Mouse (Mus musculus): ENCODE measurements around the gene Tgif2.
"Not testable (repeated sequence)": the region's sequence is repeated elsewhere in the genome, so short reads cannot be mapped to it uniquely, and the experiment has no call there.

The Tgif2 gene

GRCm38 (mm10) chr2:156839319-156840191 lies at the start of gene Tgif2:
Tgif2 (plus strand) TSS chr2:156840007.
- peak; percentile 23 to 64 for DNase-seq (ENCODE audit: low spot score in 2 of 2)

- DNase-seq (ENCODE audit: low spot score in 2 of 2), result no peak
Measured at GRCm38 (mm10) chr2:156798516-156798915, 41.3 kb upstream of the Tgif2 start.

GRCm38 (mm10) chr2:156801045-156801444 lies 38.8 kb upstream of the Tgif2 start:
- DNase-seq (ENCODE audit: low spot score in 2 of 2), result no peak

GRCm38 (mm10) chr2:156802116-156802515 lies 37.7 kb upstream of the Tgif2 start:
- not testable (repeated sequence) for DNase-seq (ENCODE audit: low spot score in 2 of 2)

- DNase-seq (ENCODE audit: low spot score in 2 of 2), result no peak
Measured at GRCm38 (mm10) chr2:156803698-156804372, 36.0 kb upstream of the Tgif2 start.

- DNase-seq (ENCODE audit: low spot score in 2 of 2), result no peak
Measured at GRCm38 (mm10) chr2:156804589-156804988, 35.2 kb upstream of the Tgif2 start.

- no peak for DNase-seq (ENCODE audit: low spot score in 2 of 2)
Measured at GRCm38 (mm10) chr2:156806886-156807285, 32.9 kb upstream of the Tgif2 start.

GRCm38 (mm10) chr2:156809579-156809978 lies 30.2 kb upstream of the Tgif2 start:
- peak; percentile 35 to 66 for DNase-seq (ENCODE audit: low spot score in 2 of 2)

GRCm38 (mm10) chr2:156810716-156811115 lies 29.1 kb upstream of the Tgif2 start:
- DNase-seq (ENCODE audit: low spot score in 2 of 2), result no peak

GRCm38 (mm10) chr2:156811556-156811955 lies 28.3 kb upstream of the Tgif2 start:
- DNase-seq (ENCODE audit: low spot score in 2 of 2), result no peak

GRCm38 (mm10) chr2:156814344-156814801 lies 25.4 kb upstream of the Tgif2 start:
- DNase-seq (ENCODE audit: low spot score in 2 of 2), result no peak

GRCm38 (mm10) chr2:156814893-156815292 lies 24.9 kb upstream of the Tgif2 start:
- DNase-seq (ENCODE audit: low spot score in 2 of 2), result no peak

- DNase-seq (ENCODE audit: low spot score in 2 of 2), result no peak
Measured at GRCm38 (mm10) chr2:156815412-156815811, 24.4 kb upstream of the Tgif2 start.

GRCm38 (mm10) chr2:156816116-156816515 lies 23.7 kb upstream of the Tgif2 start:
- no peak for DNase-seq (ENCODE audit: low spot score in 2 of 2)

GRCm38 (mm10) chr2:156825128-156825527 lies 14.7 kb upstream of the Tgif2 start:
- not testable (repeated sequence) for DNase-seq (ENCODE audit: low spot score in 2 of 2)

GRCm38 (mm10) chr2:156834336-156834735 lies 5.5 kb upstream of the Tgif2 start:
- no peak for DNase-seq (ENCODE audit: low spot score in 2 of 2)

GRCm38 (mm10) chr2:156838839-156839238 lies 968 bp upstream of the Tgif2 start:
- no peak for DNase-seq (ENCODE audit: low spot score in 2 of 2)

GRCm38 (mm10) chr2:156840301-156841027 lies 657 bp downstream of the Tgif2 start:
- no peak for DNase-seq (ENCODE audit: low spot score in 2 of 2)

- DNase-seq (ENCODE audit: low spot score in 2 of 2), result peak; percentile 33 to 41
Measured at GRCm38 (mm10) chr2:156841028-156841840, 1.4 kb downstream of the Tgif2 start.

- peak in 1 of 2 experiments; percentile 31 for DNase-seq (ENCODE audit: low spot score in 2 of 2)
Measured at GRCm38 (mm10) chr2:156841841-156842706, 2.3 kb downstream of the Tgif2 start.

Data from heart, adult 9 months (tissue).